Mouse (Mus musculus) stomach, postnatal 0 days (tissue): Measurements from ENCODE around the gene Hes6.

ENCODE experiments used
- CTCF ChIP-seq: IDR thresholded peaks from 2 replicates; pipeline ENCODE4 v1.5.1; 2016; ENCODE audit warnings: antibody characterized with exemption, low read depth, mild to moderate bottlenecking, moderate library complexity
- EP300 ChIP-seq: optimal IDR thresholded peaks from 2 replicates; pipeline ENCODE3; 2016; ENCODE audit warnings: antibody characterized with exemption

GRCm38 (mm10) chr1:91429212-91429611 is 15.4 kb upstream of the Hes6 start:
- no peak for TF ChIP-seq EP300
- TF ChIP-seq CTCF, result no peak
